Mouse (Mus musculus): ENCODE data around the gene Hoxb6.

Gene Hoxb6

GRCm38 (mm10) chr11:96338957-96339855 lies 46.9 kb downstream of the Hoxb6 start:
- DNase-seq: no peak

- no peak for DNase-seq
Observed at GRCm38 (mm10) chr11:96340698-96341365, 48.6 kb downstream of the Hoxb6 start.

- DNase-seq: no peak
Observed at GRCm38 (mm10) chr11:96341701-96342575, 49.7 kb downstream of the Hoxb6 start.

GRCm38 (mm10) chr11:96342576-96342930 lies 50.3 kb downstream of the Hoxb6 start:
- DNase-seq: no peak

- DNase-seq: no peak
Observed at GRCm38 (mm10) chr11:96343206-96343745, 51.0 kb downstream of the Hoxb6 start.

- no peak for DNase-seq
Observed at GRCm38 (mm10) chr11:96344061-96344877, 52.0 kb downstream of the Hoxb6 start.

GRCm38 (mm10) chr11:96344878-96345159 lies 52.5 kb downstream of the Hoxb6 start:
- no peak for DNase-seq

GRCm38 (mm10) chr11:96345220-96345892 lies 53.1 kb downstream of the Hoxb6 start:
- no peak for DNase-seq

- no peak for DNase-seq
Observed at GRCm38 (mm10) chr11:96345893-96346806, 53.9 kb downstream of the Hoxb6 start.

GRCm38 (mm10) chr11:96346916-96347520 lies 54.7 kb downstream of the Hoxb6 start:
- DNase-seq: no peak

- DNase-seq: no peak
Observed at GRCm38 (mm10) chr11:96347717-96348116, 55.4 kb downstream of the Hoxb6 start.

GRCm38 (mm10) chr11:96348141-96348928 lies 56.1 kb downstream of the Hoxb6 start:
- DNase-seq: no peak

- DNase-seq: no peak
Observed at GRCm38 (mm10) chr11:96348988-96349387, 56.7 kb downstream of the Hoxb6 start.

GRCm38 (mm10) chr11:96349491-96350340 lies 57.4 kb downstream of the Hoxb6 start:
- no peak for DNase-seq

GRCm38 (mm10) chr11:96350341-96350624 lies 58.0 kb downstream of the Hoxb6 start, which contains the start of gene Hoxb2:
Hoxb2 (plus strand) TSS chr11:96350525.
- no peak for DNase-seq

GRCm38 (mm10) chr11:96350791-96351190 lies 58.5 kb downstream of the Hoxb6 start:
- no peak for DNase-seq
